Comparison of ENCODE assay signal across 8 mouse cellular contexts in the genomic region with DNA sequence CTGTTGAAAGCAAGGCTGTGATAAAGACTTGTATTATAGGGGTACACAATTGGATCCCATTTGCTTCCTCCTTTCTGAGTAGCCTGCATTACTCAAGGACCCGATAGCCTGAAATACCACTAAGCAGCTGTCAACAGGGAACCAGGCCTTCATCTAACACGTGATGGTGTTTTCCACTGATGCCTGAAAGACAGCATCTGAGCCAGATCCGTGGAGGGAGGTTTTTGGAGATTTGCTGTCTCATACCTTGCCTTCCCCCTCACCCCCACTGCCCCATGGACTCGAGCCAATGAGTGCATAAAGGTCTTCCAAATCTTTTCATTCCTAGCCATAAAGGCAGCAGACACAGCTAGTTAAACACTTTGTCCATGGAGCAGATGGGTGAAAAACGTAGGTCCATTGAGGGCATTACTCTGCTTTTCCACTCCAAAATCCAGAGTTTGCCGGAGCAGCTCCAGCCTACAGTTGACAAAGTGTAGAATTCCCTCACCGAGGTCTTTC. TPM values are rescaled to one million over a fixed set of nuclear protein-coding genes. Genes with fewer than 3 reads are reported as not detected.
DNase-seq lines count a peak whose midpoint lies in the region; ATAC-seq and TF ChIP-seq lines count a peak whose summit lies in the region.

No protein-coding gene starts in this region.

- peaks cover 3 to 25% of the 10 kb centered on the region in 2 experiments; a peak in 3 of 4 replicates for H3K4me1 ChIP-seq in CH12.LX (ENCODE audit: control insufficient read depth in 1 of 2, insufficient read depth in 2 of 2)
- peaks cover 13% of the 10 kb centered on the region for H3K4me1 ChIP-seq in embryonic facial prominence, embryonic 15.5 days
- H3K4me1 ChIP-seq in hindbrain, embryonic 16.5 days (ENCODE audit: control insufficient read depth, insufficient read depth, low read depth, low read length), result peaks cover 2% of the 10 kb centered on the region
- H3K4me1 ChIP-seq in midbrain, embryonic 11.5 days (ENCODE audit: control insufficient read depth, insufficient read depth, low read length), result peaks cover 12% of the 10 kb centered on the region

- no peak for TF ChIP-seq POLR2A in CH12.LX (IDR thresholded peaks at IDR 0.05; ENCODE audit: low read depth, low read length)

- 0 out of 2 replicates have a peak, but pooled peaks cover 2% of the 10 kb centered on the region for H3K79me2 ChIP-seq in CH12.LX (replicated peaks; ENCODE audit: control insufficient read depth, extremely low read depth, insufficient read depth, poor library complexity, severe bottlenecking)

- no peak overlapping the region for H3K27ac ChIP-seq in CH12.LX (ENCODE audit: insufficient read depth, low read depth)
- H3K27ac ChIP-seq in embryonic facial prominence, embryonic 15.5 days (replicated peaks), result peak overlapping the region; percentile 99
- no peak overlapping the region for H3K27ac ChIP-seq in hindbrain, embryonic 16.5 days (ENCODE audit: low read depth, low read length)
- no peak overlapping the region for H3K27ac ChIP-seq in midbrain, embryonic 11.5 days (ENCODE audit: low read depth, low read length)

- H3K9me3 ChIP-seq in CH12.LX (replicated peaks; ENCODE audit: low read length), result no peaks in the 10 kb centered on the region
- no peaks in the 10 kb centered on the region for H3K9me3 ChIP-seq in embryonic facial prominence, embryonic 15.5 days (replicated peaks)
- no peaks in the 10 kb centered on the region for H3K9me3 ChIP-seq in hindbrain, embryonic 16.5 days (ENCODE audit: control insufficient read depth, low read length)
- no peaks in the 10 kb centered on the region for H3K9me3 ChIP-seq in midbrain, embryonic 11.5 days (ENCODE audit: control insufficient read depth, low read length)

- in situ Hi-C loops in CH12.LX (cut with MboI; ENCODE audit: low pct_ligation_motif_present, low pct_unique_long_range_greater_than_20kb, low sequenced_read_pairs), result no loop called here

- WGBS in embryonic facial prominence, embryonic 15.5 days, result 57% methylated on average over 7 of the region's 7 CpGs
- 32% methylated on average over 7 of the region's 7 CpGs for WGBS in hindbrain, embryonic 16.5 days
- 41% methylated on average over 7 of the region's 7 CpGs for WGBS in midbrain, embryonic 11.5 days

- peak; percentile 13 to 24 for DNase-seq in cerebellum, adult 18-20 months
- no peak for DNase-seq in cerebellum, postnatal 36 days
- DNase-seq in CH12.LX (ENCODE audit: extremely low read depth), result no peak
- no peak for DNase-seq in midbrain, embryonic 11.5 days (ENCODE audit: low spot score, missing footprints)
- DNase-seq in frontal cortex, postnatal 25 days (ENCODE audit: low spot score in 2 of 2), result no peak
- DNase-seq in retina, embryonic 14.5 days (ENCODE audit: low spot score), result no peak

- H3K36me3 ChIP-seq in CH12.LX (replicated peaks in 1 of 2; ENCODE audit: control insufficient read depth in 1 of 2, insufficient read depth in 1 of 2, low read length in 1 of 2), result peaks cover 0 to 10% of the 10 kb centered on the region in 2 experiments
- no peaks in the 10 kb centered on the region for H3K36me3 ChIP-seq in embryonic facial prominence, embryonic 15.5 days
- H3K36me3 ChIP-seq in hindbrain, embryonic 16.5 days (ENCODE audit: control insufficient read depth, insufficient read depth, low read length), result no peaks in the 10 kb centered on the region
- no peaks in the 10 kb centered on the region for H3K36me3 ChIP-seq in midbrain, embryonic 11.5 days (ENCODE audit: control insufficient read depth, insufficient read depth, low read length)

- H3K4me3 ChIP-seq in CH12.LX (replicated peaks in 1 of 3; ENCODE audit: low read depth in 2 of 3, low read length in 2 of 3, poor library complexity in 1 of 3), result no peak overlapping the region
- peak overlapping the region; percentile 77 for H3K4me3 ChIP-seq in embryonic facial prominence, embryonic 15.5 days (replicated peaks)
- H3K4me3 ChIP-seq in hindbrain, embryonic 16.5 days (ENCODE audit: low read length), result no peak overlapping the region
- H3K4me3 ChIP-seq in midbrain, embryonic 11.5 days (ENCODE audit: low read depth, low read length), result no peak overlapping the region

- no peak for TF ChIP-seq CTCF in CH12.LX (conservative IDR thresholded peaks at IDR 0.05 in 1 of 2, IDR thresholded peaks at IDR 0.05 in 1 of 2; ENCODE audit: low read depth in 2 of 2, low read length in 2 of 2)

- H3K4me2 ChIP-seq in CH12.LX (ENCODE audit: insufficient read depth, low read depth, poor library complexity, severe bottlenecking), result 0 out of 2 replicates have a peak overlapping the region, but pooled peaks have one; percentile 92
- peak overlapping the region; percentile 67 for H3K4me2 ChIP-seq in embryonic facial prominence, embryonic 15.5 days (replicated peaks)
- peak overlapping the region; percentile 91 for H3K4me2 ChIP-seq in hindbrain, embryonic 16.5 days (ENCODE audit: low read length)
- peak overlapping the region; percentile 87 for H3K4me2 ChIP-seq in midbrain, embryonic 11.5 days

- no peak for TF ChIP-seq RAD21 in CH12.LX (IDR thresholded peaks at IDR 0.05; ENCODE audit: low read depth, low read length)

- no peaks in the 10 kb centered on the region for H3K27me3 ChIP-seq in CH12.LX (replicated peaks)
- no peaks in the 10 kb centered on the region for H3K27me3 ChIP-seq in embryonic facial prominence, embryonic 15.5 days
- H3K27me3 ChIP-seq in hindbrain, embryonic 16.5 days (replicated peaks; ENCODE audit: control insufficient read depth, insufficient read depth, low read length), result no peaks in the 10 kb centered on the region
- H3K27me3 ChIP-seq in midbrain, embryonic 11.5 days (ENCODE audit: control insufficient read depth, insufficient read depth, low read length), result no peaks in the 10 kb centered on the region; the same call in 1 of the 2 replicates

- no peak for TF ChIP-seq EP300 in CH12.LX (IDR thresholded peaks at IDR 0.05; ENCODE audit: low read length)

- H3K9ac ChIP-seq in CH12.LX (ENCODE audit: insufficient read depth, low read depth), result no peak overlapping the region
- peak overlapping the region; percentile 90; the same call in 1 of the 2 replicates for H3K9ac ChIP-seq in embryonic facial prominence, embryonic 15.5 days
- 0 out of 2 replicates have a peak overlapping the region, but pooled peaks have one; percentile 72 for H3K9ac ChIP-seq in hindbrain, embryonic 16.5 days (ENCODE audit: low read depth, low read length)
- H3K9ac ChIP-seq in midbrain, embryonic 11.5 days (ENCODE audit: low read length), result no peak overlapping the region

- dilution Hi-C loops in CH12.LX (cut with MboI; ENCODE audit: extremely low pct_ligation_motif_present, extremely low pct_unique_long_range_greater_than_20kb, low sequenced_read_pairs), result no loop called here

- ATAC-seq in embryonic facial prominence, embryonic 15.5 days (ENCODE audit: insufficient number of reproducible peaks, low FRiP score, low TSS enrichment, low read depth), result no peak
- ATAC-seq in hindbrain, embryonic 16.5 days, result no peak
- no peak for ATAC-seq in midbrain, embryonic 11.5 days (ENCODE audit: low FRiP score)

TF ChIP-seq in CH12.LX, 34 proteins besides CTCF, POLR2A, EP300 and RAD21:
- TF ChIP-seq ELF1 (IDR thresholded peaks at IDR 0.05; ENCODE audit: low read depth, low read length) (no peak), USF2 (conservative IDR thresholded peaks at IDR 0.05; ENCODE audit: low read depth, low read length) (no peak), SMC3 (IDR thresholded peaks at IDR 0.05; ENCODE audit: low read depth, low read length) (no peak), PAX5 (IDR thresholded peaks at IDR 0.05; ENCODE audit: low read length) (no peak), UBTF (IDR thresholded peaks at IDR 0.05; ENCODE audit: low read depth, low read length) (no peak), POLR2AphosphoS2 (IDR thresholded peaks at IDR 0.05; ENCODE audit: low read depth, low read length) (no peak), E2F4 (IDR thresholded peaks at IDR 0.05; ENCODE audit: insufficient replicate concordance, low read depth, low read length) (no peak), TCF12 (IDR thresholded peaks at IDR 0.05; ENCODE audit: low read depth, low read length) (no peak), JUND (conservative IDR thresholded peaks at IDR 0.05; ENCODE audit: low read depth, low read length) (no peak), IRF4 (IDR thresholded peaks at IDR 0.05; ENCODE audit: low read depth, low read length) (no peak), MYC (IDR thresholded peaks at IDR 0.05; ENCODE audit: low read depth, low read length) (no peak), KAT2A (IDR thresholded peaks at IDR 0.05; ENCODE audit: insufficient replicate concordance, low read length) (no peak), ZKSCAN1 (IDR thresholded peaks at IDR 0.05; ENCODE audit: borderline replicate concordance, low read depth, low read length) (no peak)
TF ChIP-seq in CH12.LX: peak in this region for 0.

RNA-seq across cellular contexts. Expression of gene Srd5a3, which starts 0.8 kb away (rescaled TPM):
- total RNA-seq in CH12.LX (2012; rRNA removed) (8.6 and 10.4 TPM in 2 replicates), CH12.LX (2014; rRNA removed) (15.2 and 18.8 TPM in 2 replicates)
- 14.7 and 19.9 TPM in 2 replicates for polyA plus RNA-seq in CH12.LX (2012; ENCODE audit: insufficient read length, low read depth)
- polyA plus RNA-seq in embryonic facial prominence, embryonic 15.5 days (2015; fragmentation: Nextera tagmentation; extraction: Ambion mirVana), result 34.2 and 36.1 TPM in 2 replicates
- polyA plus RNA-seq in hindbrain, embryonic 16.5 days (2015; fragmentation: Nextera tagmentation; extraction: Ambion mirVana), result 20.4 and 22.9 TPM in 2 replicates
- polyA plus RNA-seq in midbrain, embryonic 11.5 days (2014; fragmentation: Nextera tagmentation; extraction: Ambion mirVana), result 14.2 and 14.7 TPM in 2 replicates

RNA-seq across cellular contexts. Expression of gene Tmem165, which starts 44.5 kb away (rescaled TPM):
- total RNA-seq in CH12.LX (2012; rRNA removed), result 64.2 and 70.8 TPM in 2 replicates
- total RNA-seq in CH12.LX (2014; rRNA removed), result 144 and 161 TPM in 2 replicates
- 96.0 and 96.2 TPM in 2 replicates for polyA plus RNA-seq in CH12.LX (2012; ENCODE audit: insufficient read length, low read depth)
- polyA plus RNA-seq in embryonic facial prominence, embryonic 15.5 days (2015; fragmentation: Nextera tagmentation; extraction: Ambion mirVana), result 94.0 and 99.9 TPM in 2 replicates
- polyA plus RNA-seq in hindbrain, embryonic 16.5 days (2015; fragmentation: Nextera tagmentation; extraction: Ambion mirVana), result 42.8 and 46.3 TPM in 2 replicates
- 100 and 102 TPM in 2 replicates for polyA plus RNA-seq in midbrain, embryonic 11.5 days (2014; fragmentation: Nextera tagmentation; extraction: Ambion mirVana)

Comparison
In these comparisons a context has a peak if more than half of its experiments do, and no peak if none do; other contexts are left out.
1. DNase-seq: peak in cerebellum, adult 18-20 months (2 of 2); none in cerebellum, postnatal 36 days (0 of 2), CH12.LX (single experiment), midbrain, embryonic 11.5 days (single experiment), frontal cortex, postnatal 25 days (0 of 2) and retina, embryonic 14.5 days (single experiment).
2. H3K9ac ChIP-seq: peak in embryonic facial prominence, embryonic 15.5 days (single experiment) and hindbrain, embryonic 16.5 days (single experiment); none in CH12.LX (single experiment) and midbrain, embryonic 11.5 days (single experiment).
3. Peak in every context shown above with its lines, with median percentiles within 50 percentile points of each other: H3K4me2 ChIP-seq.